Mouse (Mus musculus) lung, postnatal 0 days (tissue): ENCODE measurements around the gene Piezo1.

Experiments used
- CTCF ChIP-seq: IDR thresholded peaks from 2 replicates; pipeline ENCODE4 v1.5.1; 2016; ENCODE audit warnings: antibody characterized with exemption, mild to moderate bottlenecking
- EP300 ChIP-seq: IDR thresholded peaks from 2 replicates; pipeline ENCODE4 v1.6.1; 2016; ENCODE audit warnings: antibody characterized with exemption, mild to moderate bottlenecking, control low read depth

GRCm38 (mm10) chr8:122474951-122475560 is 76.1 kb downstream of the Piezo1 start:
- no peak for TF ChIP-seq CTCF
- no peak for TF ChIP-seq EP300
